Mouse (Mus musculus) heart, adult 18-20 months (tissue): ENCODE measurements around the gene Gcdh. TPM values are rescaled to one million over a fixed set of nuclear protein-coding genes. Genes with fewer than 3 reads are reported as not detected.
A peak's percentile ranks its signal among the peaks of the same experiment; 100 is the strongest.

ENCODE experiments used
- DNase-seq, 2 experiments: peaks; one replicate each; pipeline ENCODE4 v3.0.0; 2021 to 2022; ENCODE audit warnings: mixed read lengths in 1 of 2
- long read RNA-seq, 2 experiments: library from polyadenylated mRNA; stranded (forward); transcript quantifications; one replicate each; pipeline ENCODE4 v2.0.0; 2021
- total RNA-seq, 2 experiments: library from RNA; stranded (reverse); gene quantifications; 2 replicates each; pipeline ENCODE4 v1.2.3; 2021

Gcdh gene
- 10 to 100 TPM; 79.9 to 84.2 TPM for total RNA-seq
- long read RNA-seq, experiment 1, transcript Gcdh-202 (12 exons, 2,114 nt): major isoform, 66 of 117 reads
- long read RNA-seq, experiment 1, transcript Gcdh-201 (11 exons, 2,167 nt): minor isoform, 39 of 117 reads
- long read RNA-seq, experiment 1, partial matches to known transcripts: 10 of 117 reads
- long read RNA-seq, experiment 1, other reads (novel, unspliced or antisense): 2 of 117 reads
- long read RNA-seq, experiment 2, transcript Gcdh-201 (11 exons, 2,167 nt): minor isoform, 14 of 47 reads
- long read RNA-seq, experiment 2, transcript Gcdh-202 (12 exons, 2,114 nt): major isoform, 23 of 47 reads
- long read RNA-seq, experiment 2, partial matches to known transcripts: 9 of 47 reads
- long read RNA-seq, experiment 2, other reads (novel, unspliced or antisense): 1 of 47 reads

- DNase-seq: peak; percentile 96 to 98
Observed at GRCm38 (mm10) chr8:84893709-84894134, at the start of gene Gcdh. Gene Gcdh (minus strand): TSS chr8:84893921.

- no peak for DNase-seq
Observed at GRCm38 (mm10) chr8:84937620-84938485, 44.1 kb upstream of the Gcdh start.

GRCm38 (mm10) chr8:84936962-84937546 is 43.3 kb upstream of the Gcdh start, which contains the start of gene Mast1:
Gene Mast1 (minus strand): TSS chr8:84937359.
- DNase-seq: peak; percentile 35 to 54

- DNase-seq: no peak
Observed at GRCm38 (mm10) chr8:84936041-84936961, 42.6 kb upstream of the Gcdh start.

- DNase-seq: no peak
Observed at GRCm38 (mm10) chr8:84935489-84935888, 41.8 kb upstream of the Gcdh start.

- DNase-seq: no peak
Observed at GRCm38 (mm10) chr8:84934860-84935259, 41.1 kb upstream of the Gcdh start.

- no peak for DNase-seq
Observed at GRCm38 (mm10) chr8:84933767-84934559, 40.2 kb upstream of the Gcdh start.

- no peak for DNase-seq
Observed at GRCm38 (mm10) chr8:84930582-84930981, 36.9 kb upstream of the Gcdh start.

GRCm38 (mm10) chr8:84928456-84929306 is 35.0 kb upstream of the Gcdh start:
- DNase-seq: peak; percentile 55 to 79

GRCm38 (mm10) chr8:84927513-84927912 is 33.8 kb upstream of the Gcdh start:
- no peak for DNase-seq

- DNase-seq: no peak
Observed at GRCm38 (mm10) chr8:84925557-84925956, 31.8 kb upstream of the Gcdh start.

GRCm38 (mm10) chr8:84921596-84921995 is 27.9 kb upstream of the Gcdh start:
- no peak for DNase-seq

GRCm38 (mm10) chr8:84918646-84919045 is 24.9 kb upstream of the Gcdh start:
- no peak for DNase-seq

- no peak for DNase-seq
Observed at GRCm38 (mm10) chr8:84917781-84918180, 24.1 kb upstream of the Gcdh start.

- DNase-seq: no peak
Observed at GRCm38 (mm10) chr8:84915269-84915668, 21.5 kb upstream of the Gcdh start.

- DNase-seq: no peak
Observed at GRCm38 (mm10) chr8:84913960-84914359, 20.2 kb upstream of the Gcdh start.

- no peak for DNase-seq
Observed at GRCm38 (mm10) chr8:84913502-84913900, 19.8 kb upstream of the Gcdh start.

GRCm38 (mm10) chr8:84912895-84913501 is 19.3 kb upstream of the Gcdh start:
- DNase-seq: peak; percentile 71 to 76

- no peak for DNase-seq
Observed at GRCm38 (mm10) chr8:84912391-84912790, 18.7 kb upstream of the Gcdh start.
